Mouse (Mus musculus): Measurements from ENCODE around the gene Pcyox1. TPM values are rescaled to one million over a fixed set of nuclear protein-coding genes. Genes with fewer than 3 reads are reported as not detected.

The Pcyox1 gene
- polyA plus RNA-seq, 1 experiment from 2014 or later, result 80.4 TPM

DNA sequence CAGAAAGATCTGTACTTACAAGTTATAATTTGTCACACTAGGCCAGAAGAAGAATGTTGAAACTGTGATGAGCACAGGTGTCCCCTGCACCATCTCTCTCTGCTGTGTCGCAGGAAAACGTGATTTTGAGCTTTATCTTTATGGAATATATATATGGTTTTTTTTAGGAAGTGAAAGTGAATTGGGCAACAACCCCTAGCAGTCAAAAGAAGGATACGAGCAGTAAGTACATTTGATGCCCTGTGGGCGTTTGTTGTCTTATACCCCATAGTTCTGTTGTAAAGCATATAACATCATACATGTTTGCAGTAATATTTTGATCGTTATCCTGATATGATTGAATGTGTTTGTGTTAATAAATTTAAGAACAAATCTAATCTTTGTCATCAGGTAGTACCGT lies 21.8 kb upstream of the Pcyox1 start:
- WGBS (ENCODE audit: insufficient replicate concordance), result 73% methylated on average over 6 of the region's 6 CpGs
- no peak for ATAC-seq
- no peak overlapping the region for H3K4me3 ChIP-seq (ENCODE audit: low read depth, low read length)

DNA sequence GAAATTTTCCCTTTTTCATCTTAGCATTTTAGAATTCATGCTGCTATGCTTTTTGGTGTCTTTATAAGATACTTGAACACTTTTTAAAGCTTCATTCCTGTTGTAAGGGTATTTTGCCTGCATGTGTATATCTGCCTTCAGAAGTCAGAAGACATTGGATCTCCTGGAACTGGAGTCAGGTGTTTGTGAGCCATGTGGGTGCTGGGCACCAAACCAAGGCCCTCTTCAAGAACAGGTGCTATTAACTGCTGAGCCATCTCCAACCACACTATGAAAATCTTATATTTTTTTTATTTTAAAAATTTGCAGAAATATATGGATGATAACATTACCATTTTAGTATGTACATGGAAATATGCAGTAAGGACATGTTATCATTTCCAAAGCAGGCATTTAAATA lies 9.4 kb upstream of the Pcyox1 start:
- Histone ChIP-seq H3K27ac (ENCODE audit: low read depth) (no peak overlapping the region), H3K9ac (replicated peaks) (no peak overlapping the region), H3K4me2 (ENCODE audit: low read depth, low read length) (no peak overlapping the region), H3K36me3 (replicated peaks; ENCODE audit: insufficient read depth, low read length) (no peaks in the 10 kb centered on the region), H3K4me1 (ENCODE audit: insufficient read depth) (peaks cover 4% of the 10 kb centered on the region; the same call in 1 of the 2 replicates), H3K4me3 (ENCODE audit: low read depth, low read length) (no peak overlapping the region), H3K27me3 (ENCODE audit: insufficient read depth, low read length) (no peaks in the 10 kb centered on the region), H3K9me3 (ENCODE audit: low read length) (no peaks in the 10 kb centered on the region)
- TF ChIP-seq CTCF (IDR thresholded peaks at IDR 0.05; ENCODE audit: low read depth), result no peak
- no peak for TF ChIP-seq EP300 (IDR thresholded peaks at IDR 0.05; ENCODE audit: low read depth)
- DNase-seq, result no peak
- no peak for ATAC-seq

More for the DNA sequence above, 21.8 kb upstream of the Pcyox1 start:
- Histone ChIP-seq H3K4me2 (ENCODE audit: low read depth, low read length) (no peak overlapping the region), H3K9me3 (ENCODE audit: low read length) (no peaks in the 10 kb centered on the region), H3K9ac (replicated peaks) (no peak overlapping the region), H3K4me1 (ENCODE audit: insufficient read depth) (no peaks in the 10 kb centered on the region), H3K36me3 (replicated peaks; ENCODE audit: insufficient read depth, low read length) (peaks cover 53% of the 10 kb centered on the region), H3K27ac (ENCODE audit: low read depth) (no peak overlapping the region), H3K27me3 (ENCODE audit: insufficient read depth, low read length) (no peaks in the 10 kb centered on the region)
- TF ChIP-seq CTCF (IDR thresholded peaks at IDR 0.05; ENCODE audit: low read depth) (no peak), EP300 (IDR thresholded peaks at IDR 0.05; ENCODE audit: low read depth) (no peak)
- DNase-seq, result no peak

DNA sequence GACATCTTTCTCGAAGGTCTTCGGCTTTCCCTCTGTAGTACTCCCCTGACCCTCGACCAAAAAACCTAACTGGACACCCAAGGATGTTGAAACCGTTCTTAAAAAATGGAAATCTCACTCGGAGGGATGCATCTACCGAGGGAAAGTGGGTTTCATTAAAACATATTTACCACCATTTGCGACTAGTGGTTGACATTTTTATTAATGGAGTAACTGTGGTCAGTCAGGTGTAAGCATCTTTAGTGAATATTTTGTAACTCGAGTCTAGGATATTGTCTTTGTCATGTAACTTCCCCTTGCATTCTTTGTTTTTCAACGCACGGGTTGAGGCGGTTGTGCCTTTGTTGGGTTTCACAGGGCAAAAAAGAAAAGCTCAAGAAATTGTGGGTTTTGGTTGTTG lies 8.0 kb upstream of the Pcyox1 start:
- Histone ChIP-seq H3K4me2 (ENCODE audit: low read depth, low read length) (peak overlapping the region; percentile 70), H3K27me3 (ENCODE audit: insufficient read depth, low read length) (no peaks in the 10 kb centered on the region), H3K27ac (ENCODE audit: low read depth) (peak overlapping the region; percentile 97), H3K9ac (replicated peaks) (peak overlapping the region; percentile 89), H3K9me3 (ENCODE audit: low read length) (no peaks in the 10 kb centered on the region), H3K4me1 (ENCODE audit: insufficient read depth) (peaks cover 8% of the 10 kb centered on the region; the same call in 1 of the 2 replicates), H3K4me3 (ENCODE audit: low read depth, low read length) (peak overlapping the region; percentile 81), H3K36me3 (replicated peaks; ENCODE audit: insufficient read depth, low read length) (no peaks in the 10 kb centered on the region)
- no peak for DNase-seq
- no peak for ATAC-seq
- WGBS (ENCODE audit: insufficient replicate concordance), result 1% methylated on average over 11 of the region's 11 CpGs
- no peak for TF ChIP-seq CTCF (IDR thresholded peaks at IDR 0.05; ENCODE audit: low read depth)
- TF ChIP-seq EP300 (IDR thresholded peaks at IDR 0.05; ENCODE audit: low read depth), result no peak

GRCm38 (mm10) chr6:86404100-86404861 lies 7.3 kb upstream of the Pcyox1 start, which contains the start of gene Tia1:
Gene Tia1 (plus strand): TSS chr6:86404219.
- peak; percentile 97 for ATAC-seq
- H3K4me2 ChIP-seq (ENCODE audit: low read depth, low read length), result peak within 1 kb of the TSS; percentile 70
- peak within 1 kb of the TSS; percentile 97 for H3K27ac ChIP-seq (ENCODE audit: low read depth)
- H3K4me3 ChIP-seq (ENCODE audit: low read depth, low read length), result peak within 1 kb of the TSS; percentile 81
- DNase-seq, result peak; percentile 96
- no peaks in the 10 kb centered on the region for H3K9me3 ChIP-seq (ENCODE audit: low read length)
- H3K27me3 ChIP-seq (ENCODE audit: insufficient read depth, low read length), result no peaks in the 10 kb centered on the region
- peaks cover 13% of the 10 kb centered on the region for H3K4me1 ChIP-seq (ENCODE audit: insufficient read depth)
- TF ChIP-seq EP300 (IDR thresholded peaks at IDR 0.05; ENCODE audit: low read depth) (no peak), CTCF (IDR thresholded peaks at IDR 0.05; ENCODE audit: low read depth) (no peak)
- under 1% methylated on average over 62 of the region's 62 CpGs for WGBS (ENCODE audit: insufficient replicate concordance)
- no peaks in the 10 kb centered on the region for H3K36me3 ChIP-seq (replicated peaks; ENCODE audit: insufficient read depth, low read length)
- peak within 1 kb of the TSS; percentile 89 for H3K9ac ChIP-seq (replicated peaks)

DNA sequence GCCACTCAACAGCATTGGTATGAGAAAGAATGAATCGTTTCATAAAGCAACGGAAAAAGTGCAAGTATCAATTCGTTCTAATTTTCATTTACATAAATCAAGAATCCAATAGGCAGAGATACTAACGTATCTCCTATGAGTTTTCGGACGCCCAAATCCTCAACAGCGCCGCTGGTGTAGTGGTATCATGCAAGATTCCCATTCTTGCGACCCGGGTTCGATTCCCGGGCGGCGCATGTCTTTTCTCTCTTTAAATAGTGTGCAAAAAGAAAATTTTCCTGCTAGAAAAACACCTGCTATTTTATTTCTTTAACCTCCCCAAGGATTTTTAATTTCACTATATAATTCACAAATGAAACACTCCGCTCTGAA lies 6.8 kb upstream of the Pcyox1 start:
- ATAC-seq (peak; percentile 70), DNase-seq (peak; percentile 86)
- Histone ChIP-seq H3K4me2 (ENCODE audit: low read depth, low read length) (peak overlapping the region; percentile 70), H3K36me3 (replicated peaks; ENCODE audit: insufficient read depth, low read length) (no peaks in the 10 kb centered on the region), H3K27me3 (ENCODE audit: insufficient read depth, low read length) (no peaks in the 10 kb centered on the region), H3K4me1 (ENCODE audit: insufficient read depth) (peaks cover 13% of the 10 kb centered on the region), H3K9ac (replicated peaks) (peak overlapping the region; percentile 22; the same call in 1 of the 2 replicates), H3K9me3 (ENCODE audit: low read length) (no peaks in the 10 kb centered on the region), H3K27ac (ENCODE audit: low read depth) (peak overlapping the region; percentile 97), H3K4me3 (ENCODE audit: low read depth, low read length) (peak overlapping the region; percentile 81)
- 0% methylated on average over 15 of the region's 15 CpGs for WGBS (ENCODE audit: insufficient replicate concordance)
- TF ChIP-seq EP300 (IDR thresholded peaks at IDR 0.05; ENCODE audit: low read depth) (peak; percentile 13; the same call in 1 of the 2 replicates), CTCF (IDR thresholded peaks at IDR 0.05; ENCODE audit: low read depth) (0 out of 2 replicates have a peak, but pooled peaks have one; percentile 4)

GRCm38 (mm10) chr6:86402681-86403607 lies 6.0 kb upstream of the Pcyox1 start:
- no peak overlapping the region for H3K9ac ChIP-seq (replicated peaks)
- peak overlapping the region; percentile 81 for H3K4me3 ChIP-seq (ENCODE audit: low read depth, low read length)
- DNase-seq (no peak), ATAC-seq (no peak)
- H3K4me1 ChIP-seq (ENCODE audit: insufficient read depth), result peaks cover 16% of the 10 kb centered on the region
- no peaks in the 10 kb centered on the region for H3K27me3 ChIP-seq (ENCODE audit: insufficient read depth, low read length)
- WGBS (ENCODE audit: insufficient replicate concordance), result 37% methylated on average over 12 of the region's 12 CpGs
- TF ChIP-seq CTCF (IDR thresholded peaks at IDR 0.05; ENCODE audit: low read depth), result no peak
- no peak for TF ChIP-seq EP300 (IDR thresholded peaks at IDR 0.05; ENCODE audit: low read depth)
- no peaks in the 10 kb centered on the region for H3K36me3 ChIP-seq (replicated peaks; ENCODE audit: insufficient read depth, low read length)
- H3K4me2 ChIP-seq (ENCODE audit: low read depth, low read length), result peak overlapping the region; percentile 70
- no peaks in the 10 kb centered on the region for H3K9me3 ChIP-seq (ENCODE audit: low read length)
- H3K27ac ChIP-seq (ENCODE audit: low read depth), result no peak overlapping the region

All from liver, postnatal 0 days (tissue).